Mouse (Mus musculus): ENCODE results near the gene Bzw2.

DNA sequence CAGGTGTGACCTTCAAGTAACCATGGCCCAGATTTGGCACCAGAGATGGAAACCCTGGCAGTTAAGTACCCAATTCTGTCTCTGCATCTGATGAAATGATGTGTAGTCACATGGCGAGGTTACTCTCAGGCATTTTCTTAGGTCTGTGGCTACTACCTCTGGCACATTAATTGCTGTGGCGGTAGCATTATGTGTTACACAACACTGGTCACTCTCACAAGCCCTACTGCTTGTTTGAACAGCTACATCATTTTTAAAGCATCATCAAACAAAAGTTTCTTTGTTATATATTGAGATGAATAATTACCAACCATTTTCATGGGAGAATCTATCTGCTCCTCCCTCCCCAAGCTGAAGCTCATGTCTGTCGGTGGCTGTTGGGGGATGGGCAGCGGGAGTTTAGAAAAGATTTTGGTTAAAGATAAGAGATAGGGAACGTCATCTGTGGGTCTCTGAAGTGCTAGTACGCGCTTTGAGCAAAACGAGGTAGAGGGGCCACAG, 2.7 kb downstream of the Bzw2 start:
- TF ChIP-seq CTCF (IDR thresholded peaks at IDR 0.05; ENCODE audit: borderline replicate concordance, insufficient read depth, low read depth, low read length) (no peak), POLR2A (IDR thresholded peaks at IDR 0.05; ENCODE audit: borderline replicate concordance, insufficient read depth, low read length) (no peak)

Data from cerebellum, adult 2 months (tissue).